In genomic region chr5:122317329-122318045, GRCm38 (mm10) we compare ENCODE assay signal across 11 mouse cellular contexts. TPM values are rescaled to one million over a fixed set of nuclear protein-coding genes. Genes with fewer than 3 reads are reported as not detected.
DNase-seq lines count a peak whose midpoint lies in the region; ATAC-seq and TF ChIP-seq lines count a peak whose summit lies in the region.
"Had no signal": no experiment of that assay in that cellular context is flagged by ENCODE, and none has a peak within 500 bp of the region (broad histone marks: within the 10 kb centered on the region; RNA-seq: fewer than 3 reads in every experiment).

No protein-coding gene starts in this region.

- WGBS in heart, embryonic 12.5 days, result 63% methylated on average over 11 of the region's 11 CpGs
- 69% methylated on average over 11 of the region's 11 CpGs for WGBS in heart, embryonic 10.5 days
- 54% methylated on average over 11 of the region's 11 CpGs for WGBS in cerebellum, adult 2 months
- WGBS in thymus, adult 2 months, result 13% methylated on average over 11 of the region's 11 CpGs
- 88% methylated on average over 11 of the region's 11 CpGs for WGBS in forebrain, embryonic 14.5 days
- 86% methylated on average over 11 of the region's 11 CpGs for WGBS in midbrain, embryonic 15.5 days

- ATAC-seq in heart, embryonic 12.5 days (ENCODE audit: insufficient number of reproducible peaks, low FRiP score), result no peak
- ATAC-seq in forebrain, embryonic 14.5 days, result no peak
- no peak for ATAC-seq in midbrain, embryonic 15.5 days (replicated peaks)

- H3K4me3 ChIP-seq in heart, embryonic 12.5 days, result no peak overlapping the region
- H3K4me3 ChIP-seq in heart, embryonic 10.5 days, result no peak overlapping the region
- H3K4me3 ChIP-seq in cerebellum, adult 2 months (replicated peaks; ENCODE audit: insufficient read depth, low read depth, low read length), result no peak overlapping the region
- peak overlapping the region; percentile 17 for H3K4me3 ChIP-seq in thymus, adult 2 months (ENCODE audit: control insufficient read depth, insufficient read depth, low read length)
- H3K4me3 ChIP-seq in forebrain, embryonic 14.5 days (ENCODE audit: low read depth, low read length), result no peak overlapping the region
- no peak overlapping the region for H3K4me3 ChIP-seq in midbrain, embryonic 15.5 days
- H3K4me3 ChIP-seq: forebrain, embryonic 12.5 days; stomach, embryonic 15.5 days had no signal

- no peak for DNase-seq in heart, embryonic 10.5 days (ENCODE audit: low spot score)
- peak; percentile 31 for DNase-seq in lung, postnatal 25 days (ENCODE audit: low spot score)
- no peak for DNase-seq in lung, postnatal 4 days
- peak; percentile 64 for DNase-seq in cerebellum, adult 2 months
- DNase-seq in thymus, adult 2 months, result peak; percentile 75
- DNase-seq in forebrain, embryonic 14.5 days (ENCODE audit: low spot score), result no peak

- no peak for TF ChIP-seq POLR2A in cerebellum, adult 2 months (IDR thresholded peaks at IDR 0.05; ENCODE audit: borderline replicate concordance, insufficient read depth, low read length)
- TF ChIP-seq POLR2A in thymus, adult 2 months (IDR thresholded peaks at IDR 0.05; ENCODE audit: control insufficient read depth, extremely low read depth, insufficient read depth, low read length, poor library complexity), result no peak; the same call in 1 of the 2 replicates

- no peak overlapping the region for H3K27ac ChIP-seq in heart, embryonic 12.5 days (ENCODE audit: poor library complexity, severe bottlenecking)
- no peak overlapping the region for H3K27ac ChIP-seq in heart, embryonic 10.5 days
- H3K27ac ChIP-seq in cerebellum, adult 2 months (ENCODE audit: insufficient read depth, low read length), result peak overlapping the region; percentile 4; the same call in 1 of the 2 replicates
- peak overlapping the region; percentile 94 for H3K27ac ChIP-seq in thymus, adult 2 months (ENCODE audit: control insufficient read depth, insufficient read depth, low read length)
- no peak overlapping the region for H3K27ac ChIP-seq in forebrain, embryonic 14.5 days (ENCODE audit: low read depth, low read length)
- no peak overlapping the region for H3K27ac ChIP-seq in midbrain, embryonic 15.5 days
- H3K27ac ChIP-seq: forebrain, embryonic 12.5 days; kidney, postnatal 0 days; stomach, embryonic 15.5 days had no signal

- no peaks in the 10 kb centered on the region for H3K9me3 ChIP-seq in heart, embryonic 12.5 days (replicated peaks)
- no peaks in the 10 kb centered on the region for H3K9me3 ChIP-seq in heart, embryonic 10.5 days
- H3K9me3 ChIP-seq in forebrain, embryonic 14.5 days (replicated peaks; ENCODE audit: control insufficient read depth, low read length), result no peaks in the 10 kb centered on the region
- H3K9me3 ChIP-seq in midbrain, embryonic 15.5 days, result no peaks in the 10 kb centered on the region
- H3K9me3 ChIP-seq: forebrain, embryonic 12.5 days; stomach, embryonic 15.5 days had no signal

- no peaks in the 10 kb centered on the region for H3K27me3 ChIP-seq in heart, embryonic 12.5 days (replicated peaks)
- H3K27me3 ChIP-seq in heart, embryonic 10.5 days (ENCODE audit: insufficient read depth, poor library complexity, severe bottlenecking), result no peaks in the 10 kb centered on the region
- H3K27me3 ChIP-seq in cerebellum, adult 2 months (ENCODE audit: control insufficient read depth, insufficient read depth, low read length), result no peaks in the 10 kb centered on the region
- H3K27me3 ChIP-seq in thymus, adult 2 months (ENCODE audit: control insufficient read depth, insufficient read depth, low read length), result no peaks in the 10 kb centered on the region
- H3K27me3 ChIP-seq in forebrain, embryonic 14.5 days (replicated peaks; ENCODE audit: control insufficient read depth, insufficient read depth, low read length), result no peaks in the 10 kb centered on the region
- H3K27me3 ChIP-seq in midbrain, embryonic 15.5 days (replicated peaks), result no peaks in the 10 kb centered on the region
- H3K27me3 ChIP-seq: forebrain, embryonic 12.5 days; stomach, embryonic 15.5 days had no signal

- H3K36me3 ChIP-seq in heart, embryonic 12.5 days, result peaks cover 51% of the 10 kb centered on the region
- peaks cover 66% of the 10 kb centered on the region for H3K36me3 ChIP-seq in heart, embryonic 10.5 days
- H3K36me3 ChIP-seq in thymus, adult 2 months (ENCODE audit: control insufficient read depth, insufficient read depth, low read length), result peaks cover 30% of the 10 kb centered on the region
- peaks cover 44% of the 10 kb centered on the region for H3K36me3 ChIP-seq in forebrain, embryonic 14.5 days (ENCODE audit: control insufficient read depth, insufficient read depth, low read length)
- H3K36me3 ChIP-seq in midbrain, embryonic 15.5 days (replicated peaks), result no peaks in the 10 kb centered on the region

- TF ChIP-seq CTCF in cerebellum, adult 2 months (IDR thresholded peaks at IDR 0.05; ENCODE audit: borderline replicate concordance, insufficient read depth, low read depth, low read length), result no peak
- TF ChIP-seq CTCF in thymus, adult 2 months (IDR thresholded peaks at IDR 0.05; ENCODE audit: borderline replicate concordance, control insufficient read depth, extremely low read depth, insufficient read depth, low read length, poor library complexity), result no peak

- H3K9ac ChIP-seq in heart, embryonic 12.5 days, result peak overlapping the region; percentile 16; the same call in 1 of the 2 replicates
- H3K9ac ChIP-seq in forebrain, embryonic 14.5 days (ENCODE audit: low read length), result no peak overlapping the region
- H3K9ac ChIP-seq in midbrain, embryonic 15.5 days, result no peak overlapping the region
- H3K9ac ChIP-seq: forebrain, embryonic 12.5 days; stomach, embryonic 15.5 days had no signal

- H3K4me2 ChIP-seq in heart, embryonic 12.5 days, result no peak overlapping the region
- H3K4me2 ChIP-seq in forebrain, embryonic 14.5 days (ENCODE audit: low read length), result no peak overlapping the region
- H3K4me2 ChIP-seq in midbrain, embryonic 15.5 days, result no peak overlapping the region
- H3K4me2 ChIP-seq: forebrain, embryonic 12.5 days; stomach, embryonic 15.5 days had no signal

- peaks cover 62% of the 10 kb centered on the region for H3K4me1 ChIP-seq in heart, embryonic 12.5 days (replicated peaks)
- H3K4me1 ChIP-seq in heart, embryonic 10.5 days, result peaks cover 38% of the 10 kb centered on the region
- peaks cover 41% of the 10 kb centered on the region for H3K4me1 ChIP-seq in cerebellum, adult 2 months (ENCODE audit: control insufficient read depth, insufficient read depth, low read length)
- H3K4me1 ChIP-seq in thymus, adult 2 months (replicated peaks; ENCODE audit: control insufficient read depth, insufficient read depth, low read length), result peaks cover 57% of the 10 kb centered on the region
- no peaks in the 10 kb centered on the region for H3K4me1 ChIP-seq in forebrain, embryonic 14.5 days (ENCODE audit: control insufficient read depth, insufficient read depth, low read length)
- H3K4me1 ChIP-seq in midbrain, embryonic 15.5 days, result no peaks in the 10 kb centered on the region
- H3K4me1 ChIP-seq: forebrain, embryonic 12.5 days had no signal

RNA-seq across cellular contexts. Expression of gene Pptc7, which starts 33.3 kb away (rescaled TPM):
- 13.4 and 14.3 TPM in 2 replicates for polyA plus RNA-seq in heart, embryonic 12.5 days (2016; fragmentation: Nextera tagmentation; extraction: Ambion mirVana)
- 9.1 and 9.9 TPM in 2 replicates for polyA plus RNA-seq in heart, embryonic 10.5 days (2016; fragmentation: Nextera tagmentation; extraction: Ambion mirVana)
- polyA plus RNA-seq in cerebellum, adult 2 months (2012; rRNA removed), result 46.4 and 48.4 TPM in 2 replicates
- polyA plus RNA-seq in thymus, adult 2 months (2012; rRNA removed), result 72.4 and 78.8 TPM in 2 replicates
- 5.2 and 5.9 TPM in 2 replicates for polyA plus RNA-seq in forebrain, embryonic 14.5 days (2014; fragmentation: Nextera tagmentation; extraction: Ambion mirVana)
- 7.6 and 8.4 TPM in 2 replicates for polyA plus RNA-seq in midbrain, embryonic 15.5 days (2015; fragmentation: Nextera tagmentation; extraction: Ambion mirVana)

RNA-seq across cellular contexts. Expression of gene Rad9b, which starts 36.5 kb away (rescaled TPM):
- polyA plus RNA-seq in heart, embryonic 12.5 days (2016; fragmentation: Nextera tagmentation; extraction: Ambion mirVana), result 7.8 and 9.1 TPM in 2 replicates
- polyA plus RNA-seq in heart, embryonic 10.5 days (2016; fragmentation: Nextera tagmentation; extraction: Ambion mirVana), result 7.0 and 8.8 TPM in 2 replicates
- 6.9 TPM in 2 replicates for polyA plus RNA-seq in cerebellum, adult 2 months (2012; rRNA removed)
- polyA plus RNA-seq in thymus, adult 2 months (2012; rRNA removed), result 6.3 and 7.2 TPM in 2 replicates
- 12.2 and 13.1 TPM in 2 replicates for polyA plus RNA-seq in forebrain, embryonic 14.5 days (2014; fragmentation: Nextera tagmentation; extraction: Ambion mirVana)
- 27.0 and 28.3 TPM in 2 replicates for polyA plus RNA-seq in midbrain, embryonic 15.5 days (2015; fragmentation: Nextera tagmentation; extraction: Ambion mirVana)

RNA-seq across cellular contexts. Expression of gene Vps29, which starts 36.7 kb away (rescaled TPM):
- 219 and 232 TPM in 2 replicates for polyA plus RNA-seq in heart, embryonic 12.5 days (2016; fragmentation: Nextera tagmentation; extraction: Ambion mirVana)
- 245 and 246 TPM in 2 replicates for polyA plus RNA-seq in heart, embryonic 10.5 days (2016; fragmentation: Nextera tagmentation; extraction: Ambion mirVana)
- 170 and 180 TPM in 2 replicates for polyA plus RNA-seq in cerebellum, adult 2 months (2012; rRNA removed)
- 38.7 and 54.5 TPM in 2 replicates for polyA plus RNA-seq in thymus, adult 2 months (2012; rRNA removed)
- polyA plus RNA-seq in forebrain, embryonic 14.5 days (2014; fragmentation: Nextera tagmentation; extraction: Ambion mirVana), result 288 and 315 TPM in 2 replicates
- 268 and 286 TPM in 2 replicates for polyA plus RNA-seq in midbrain, embryonic 15.5 days (2015; fragmentation: Nextera tagmentation; extraction: Ambion mirVana)

RNA-seq across cellular contexts. Expression of gene Tctn1, which starts 53.2 kb away (rescaled TPM):
- polyA plus RNA-seq in heart, embryonic 12.5 days (2016; fragmentation: Nextera tagmentation; extraction: Ambion mirVana), result 2.7 and 3.2 TPM in 2 replicates
- polyA plus RNA-seq in heart, embryonic 10.5 days (2016; fragmentation: Nextera tagmentation; extraction: Ambion mirVana), result 2.4 and 3.1 TPM in 2 replicates
- polyA plus RNA-seq in cerebellum, adult 2 months (2012; rRNA removed), result 28.6 and 29.2 TPM in 2 replicates
- polyA plus RNA-seq in thymus, adult 2 months (2012; rRNA removed), result 41.4 and 45.0 TPM in 2 replicates
- 3.5 and 3.6 TPM in 2 replicates for polyA plus RNA-seq in forebrain, embryonic 14.5 days (2014; fragmentation: Nextera tagmentation; extraction: Ambion mirVana)
- 6.1 TPM in 2 replicates for polyA plus RNA-seq in midbrain, embryonic 15.5 days (2015; fragmentation: Nextera tagmentation; extraction: Ambion mirVana)

RNA-seq across cellular contexts. Expression of gene Gpn3, which starts 54.2 kb away (rescaled TPM):
- 58.7 and 59.1 TPM in 2 replicates for polyA plus RNA-seq in heart, embryonic 12.5 days (2016; fragmentation: Nextera tagmentation; extraction: Ambion mirVana)
- 70.5 and 83.4 TPM in 2 replicates for polyA plus RNA-seq in heart, embryonic 10.5 days (2016; fragmentation: Nextera tagmentation; extraction: Ambion mirVana)
- polyA plus RNA-seq in cerebellum, adult 2 months (2012; rRNA removed), result 46.5 and 48.7 TPM in 2 replicates
- 103 TPM in 2 replicates for polyA plus RNA-seq in thymus, adult 2 months (2012; rRNA removed)
- polyA plus RNA-seq in forebrain, embryonic 14.5 days (2014; fragmentation: Nextera tagmentation; extraction: Ambion mirVana), result 54.9 and 57.2 TPM in 2 replicates
- 42.9 and 47.7 TPM in 2 replicates for polyA plus RNA-seq in midbrain, embryonic 15.5 days (2015; fragmentation: Nextera tagmentation; extraction: Ambion mirVana)

Comparison
In these comparisons a context has a peak if more than half of its experiments do, and no peak if none do; other contexts are left out.
1. DNase-seq: peak in lung, postnatal 25 days (single experiment), cerebellum, adult 2 months (2 of 2) and thymus, adult 2 months (single experiment); none in heart, embryonic 10.5 days (single experiment), lung, postnatal 4 days (0 of 2) and forebrain, embryonic 14.5 days (single experiment).
2. H3K27ac ChIP-seq: peak in cerebellum, adult 2 months (single experiment) and thymus, adult 2 months (single experiment); none in heart, embryonic 12.5 days (single experiment), heart, embryonic 10.5 days (single experiment), forebrain, embryonic 14.5 days (single experiment) and midbrain, embryonic 15.5 days (single experiment).